Mouse (Mus musculus) yolk sac, embryonic 10.5 days (tissue): ENCODE data around the gene Pou2f2.
A peak's percentile ranks its signal among the peaks of the same experiment; 100 is the strongest.

ENCODE experiments used
- DNase-seq: peaks from one replicate; pipeline ENCODE4 v3.0.0-alpha.2; 2017; ENCODE audit warnings: low spot score

The Pou2f2 gene

DNA sequence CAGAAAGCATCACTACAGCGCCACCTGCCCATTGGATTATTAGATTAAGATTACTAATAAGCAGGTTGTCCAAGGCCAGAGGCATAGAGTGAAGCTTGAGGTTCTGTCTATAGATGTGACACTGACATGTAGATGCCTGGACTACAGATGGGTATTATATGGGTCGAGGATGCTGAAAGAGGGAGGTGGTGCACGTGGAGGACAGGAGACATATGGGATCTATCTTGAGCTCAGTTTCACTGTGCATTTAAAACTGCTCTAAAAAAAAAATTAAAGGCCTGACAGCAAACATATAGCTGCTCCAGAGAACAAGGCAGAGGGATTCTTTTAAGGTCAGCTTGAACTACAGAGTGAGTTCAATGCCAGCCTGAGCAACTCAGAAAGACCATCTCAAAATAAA, 81.4 kb downstream of the Pou2f2 start:
- DNase-seq, result no peak

DNA sequence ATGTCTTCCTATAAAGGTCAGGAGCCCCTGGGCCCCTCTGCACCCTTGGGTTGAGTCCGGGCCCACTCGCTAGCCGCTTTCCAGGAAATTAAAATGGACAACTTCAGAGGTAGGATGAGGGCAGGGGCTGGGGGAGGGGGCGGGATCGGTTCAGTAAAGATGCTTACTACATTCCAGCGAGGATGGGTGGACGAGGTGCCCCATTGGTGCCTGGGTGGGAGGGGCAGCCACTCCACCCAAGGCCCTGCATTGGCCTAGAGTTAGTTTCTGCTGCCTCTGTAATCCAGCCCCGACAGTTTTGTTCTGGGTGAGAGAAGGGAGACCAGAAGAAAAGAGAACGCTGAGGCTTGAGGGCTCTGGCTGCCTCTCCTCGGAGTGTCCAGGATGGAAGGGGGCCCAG, 89.7 kb downstream of the Pou2f2 start:
- DNase-seq, result no peak

GRCm38 (mm10) chr7:25088968-25089367, 90.6 kb downstream of the Pou2f2 start:
- no peak for DNase-seq

- DNase-seq, result no peak
Observed at GRCm38 (mm10) chr7:25088531-25088930, 91.0 kb downstream of the Pou2f2 start.

GRCm38 (mm10) chr7:25087972-25088371, 91.6 kb downstream of the Pou2f2 start:
- DNase-seq, result no peak

DNA sequence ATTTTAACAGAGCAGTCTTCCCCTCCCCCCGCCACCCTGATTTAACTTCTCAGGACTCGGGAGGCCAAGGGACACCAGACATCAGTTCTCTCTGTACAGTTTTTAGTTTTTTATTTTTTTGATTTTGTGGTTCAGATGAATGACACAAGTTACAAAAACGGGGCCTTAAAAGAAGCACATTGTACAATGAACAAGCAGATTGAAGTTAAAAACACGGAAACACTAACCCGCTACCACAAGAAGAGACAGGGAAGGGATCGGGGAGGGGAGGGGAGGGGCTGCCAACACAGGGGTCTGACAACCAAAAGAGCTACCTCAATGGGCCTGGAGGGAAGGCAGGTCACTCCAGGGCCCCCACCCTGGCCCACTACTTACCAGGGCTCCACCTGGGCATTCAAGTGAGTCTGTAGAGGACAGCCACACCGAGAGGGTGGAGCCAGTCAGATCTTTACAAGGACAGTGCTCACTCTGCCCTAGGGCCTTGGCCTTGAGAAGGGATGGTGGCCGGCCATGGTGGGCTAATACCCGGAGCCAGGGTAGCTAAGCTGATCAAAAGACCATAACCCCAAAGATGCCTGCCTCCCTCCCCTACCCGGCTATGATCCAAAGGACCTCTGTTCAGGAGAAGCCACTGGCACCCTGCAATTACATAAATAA, 92.1 kb downstream of the Pou2f2 start:
- no peak for DNase-seq

DNA sequence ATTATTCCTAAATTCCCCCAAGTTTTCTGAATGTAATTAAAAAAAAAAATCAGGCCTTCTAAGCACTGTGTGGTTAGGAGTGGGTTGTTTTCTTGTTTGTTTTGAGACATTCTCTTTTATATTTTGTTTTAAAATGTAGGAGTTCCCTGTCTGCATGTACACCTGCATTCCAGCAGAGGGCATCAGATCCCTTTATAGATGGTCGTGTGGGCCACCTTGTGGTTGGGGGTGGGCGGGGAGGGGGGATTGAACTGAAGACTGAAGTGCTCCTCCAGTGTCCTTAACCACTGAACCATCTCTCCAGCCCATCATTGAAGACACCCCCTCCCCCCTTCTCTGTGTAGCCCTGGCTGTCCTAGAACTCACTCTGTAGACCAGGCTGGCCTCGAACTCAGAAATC, 92.9 kb downstream of the Pou2f2 start:
- no peak for DNase-seq

GRCm38 (mm10) chr7:25084621-25085020, 94.9 kb downstream of the Pou2f2 start:
- peak; percentile 73 for DNase-seq

DNA sequence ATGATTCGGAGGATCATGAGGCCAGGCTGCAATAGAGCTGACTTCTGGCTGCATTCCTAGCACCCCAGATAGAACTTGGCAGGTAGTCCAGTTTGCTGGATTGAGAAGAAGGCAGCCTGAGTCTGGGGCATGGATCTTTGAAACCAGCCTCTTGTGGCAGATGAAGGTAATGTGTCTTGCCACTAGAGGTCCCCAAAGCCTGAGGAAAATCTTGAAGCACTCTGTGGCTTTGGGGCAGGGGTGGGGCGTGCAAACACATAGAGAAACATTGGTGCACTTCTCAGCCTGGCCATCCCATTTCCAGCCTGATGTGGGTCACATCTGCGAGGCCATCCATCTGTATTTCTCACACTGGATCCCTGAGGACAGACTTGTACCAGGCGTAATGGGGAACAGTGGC, 97.0 kb downstream of the Pou2f2 start:
- no peak for DNase-seq

- DNase-seq, result no peak
Observed at GRCm38 (mm10) chr7:25080431-25080830, 99.1 kb downstream of the Pou2f2 start.

- no peak for DNase-seq
Observed at GRCm38 (mm10) chr7:25079496-25080026, 100.0 kb downstream of the Pou2f2 start.

- no peak for DNase-seq
Observed at GRCm38 (mm10) chr7:25077414-25077755, 102.1 kb downstream of the Pou2f2 start.

GRCm38 (mm10) chr7:25076663-25077413, 102.7 kb downstream of the Pou2f2 start:
- DNase-seq, result peak; percentile 99

GRCm38 (mm10) chr7:25076296-25076662, 103.2 kb downstream of the Pou2f2 start:
- no peak for DNase-seq

DNA sequence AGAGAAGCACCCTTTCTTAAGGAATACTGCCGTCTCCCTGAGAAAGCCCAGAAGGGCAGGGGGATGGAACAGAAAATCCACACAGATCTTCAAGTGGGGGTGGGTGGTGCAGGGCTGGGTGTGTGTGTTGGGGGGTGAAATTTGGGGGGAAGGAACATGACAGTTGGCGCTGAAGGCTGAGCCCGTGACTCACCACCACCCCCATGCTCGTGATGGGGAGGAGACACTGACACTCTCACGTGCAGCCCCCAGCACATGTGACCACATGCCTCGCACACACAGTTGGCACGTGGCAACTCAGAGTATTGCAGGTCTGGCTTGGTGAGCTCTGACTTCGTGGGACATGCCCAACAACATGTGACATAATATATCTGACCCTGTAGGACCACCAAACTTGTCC, 105.6 kb downstream of the Pou2f2 start:
- no peak for DNase-seq

DNA sequence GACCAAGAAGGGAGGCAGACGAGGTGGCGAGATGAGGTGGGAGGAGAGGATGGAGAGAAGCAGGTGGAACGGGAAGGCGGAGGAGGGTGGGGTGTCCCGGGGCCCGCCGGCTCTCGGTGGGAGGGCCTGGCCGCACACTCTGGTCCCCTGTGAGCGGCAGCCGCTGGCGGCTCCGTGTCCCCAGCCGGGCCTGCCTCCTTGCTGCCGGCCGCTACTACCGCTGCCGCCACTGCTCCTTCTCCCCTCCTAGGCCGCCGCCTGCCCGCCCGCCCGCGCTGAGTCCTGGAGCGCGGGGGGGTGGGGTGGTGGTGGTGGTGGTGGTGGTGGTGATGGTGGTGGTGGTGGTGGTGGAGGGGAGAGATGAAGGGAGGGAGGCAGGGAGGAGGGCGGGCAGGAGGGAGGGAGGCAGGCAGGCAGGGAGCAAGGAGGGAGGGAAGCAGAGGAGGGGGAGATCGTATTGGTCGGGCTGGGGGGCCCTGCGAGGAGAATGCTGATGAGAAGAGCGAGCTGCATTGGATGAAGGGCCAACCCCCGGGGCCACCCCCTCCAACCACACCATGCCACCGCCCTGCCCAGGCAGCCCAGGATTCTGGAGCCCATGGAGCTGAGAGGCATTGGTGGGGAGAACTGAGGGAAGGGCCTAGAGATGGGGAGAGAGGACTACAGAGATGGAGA, 106.7 kb downstream of the Pou2f2 start:
- peak; percentile 52 for DNase-seq

- no peak for DNase-seq
Observed at GRCm38 (mm10) chr7:25071979-25072715, 107.4 kb downstream of the Pou2f2 start, which contains the start of the genes Grik5 and Zfp574. TSS of gene Grik5 (minus strand) at chr7:25072346. TSS of gene Zfp574 (plus strand) at chr7:25072567.

GRCm38 (mm10) chr7:25068724-25069123, 110.8 kb downstream of the Pou2f2 start:
- no peak for DNase-seq

- DNase-seq, result no peak
Observed at GRCm38 (mm10) chr7:25067909-25068656, 111.4 kb downstream of the Pou2f2 start.

GRCm38 (mm10) chr7:25067338-25067737, 112.2 kb downstream of the Pou2f2 start:
- DNase-seq, result no peak

DNA sequence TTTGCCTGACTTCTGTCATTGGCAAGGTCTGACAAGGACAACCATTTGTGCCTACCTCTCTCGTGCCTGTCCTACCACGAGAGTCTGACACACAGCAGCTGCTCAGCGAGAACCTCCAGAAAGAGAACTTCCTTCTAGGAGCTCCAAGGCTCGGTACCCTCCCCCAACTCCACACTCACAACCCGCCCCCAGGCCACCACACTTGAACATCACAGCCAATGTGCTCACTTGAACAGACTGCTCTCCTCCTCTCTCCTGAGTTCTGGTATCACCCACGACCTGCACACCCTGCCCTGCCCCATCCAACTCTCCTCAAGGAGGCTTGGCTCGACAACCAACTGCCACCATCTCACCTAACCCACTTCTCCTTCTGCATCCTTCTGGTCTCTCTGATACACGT, 115.6 kb downstream of the Pou2f2 start:
- DNase-seq, result no peak
